Mouse (Mus musculus): ENCODE data around the gene Eif2b3. TPM values are rescaled to one million over a fixed set of nuclear protein-coding genes. Genes with fewer than 3 reads are reported as not detected.
A peak's percentile ranks its signal among the peaks of the same experiment; 100 is the strongest.

The Eif2b3 gene
- total and polyA plus RNA-seq, 2 experiments = 4.5 to 9.5 TPM

GRCm38 (mm10) chr4:117098764-117099036 lies 79.5 kb downstream of the Eif2b3 start:
- Histone ChIP-seq H3K79me2 (ENCODE audit: control insufficient read depth, insufficient read depth, low read length) (no peaks in the 10 kb centered on the region), H3K4me1 (ENCODE audit: control insufficient read depth, insufficient read depth, low read length) (peaks cover 14% of the 10 kb centered on the region), H3K27me3 (ENCODE audit: control insufficient read depth, insufficient read depth, low read length) (no peaks in the 10 kb centered on the region), H3K9ac (ENCODE audit: low read depth, low read length) (no peak overlapping the region), H3K36me3 (ENCODE audit: control insufficient read depth, insufficient read depth, low read length) (no peaks in the 10 kb centered on the region), H3K4me3 (ENCODE audit: insufficient read depth, low read depth, low read length) (no peak overlapping the region), H3K27ac (replicated peaks; ENCODE audit: insufficient read depth, low read depth, low read length) (no peak overlapping the region)
- no peak for TF ChIP-seq POLR2A (IDR thresholded peaks at IDR 0.05; ENCODE audit: extremely low read depth, insufficient read depth, low read length)
- no peak for TF ChIP-seq CTCF (IDR thresholded peaks at IDR 0.05; ENCODE audit: low read depth, low read length)
- DNase-seq (ENCODE audit: extremely low read depth, low read depth, low spot score) = no peak
- WGBS = 63% methylated on average over 2 of the region's 2 CpGs

GRCm38 (mm10) chr4:117100036-117100435 lies 80.8 kb downstream of the Eif2b3 start:
- WGBS = 88% methylated on average over 4 of the region's 4 CpGs
- TF ChIP-seq POLR2A (IDR thresholded peaks at IDR 0.05; ENCODE audit: extremely low read depth, insufficient read depth, low read length) (no peak), CTCF (IDR thresholded peaks at IDR 0.05; ENCODE audit: low read depth, low read length) (no peak)

GRCm38 (mm10) chr4:117101218-117101617 lies 82.0 kb downstream of the Eif2b3 start:
- Histone ChIP-seq H3K27ac (replicated peaks; ENCODE audit: insufficient read depth, low read depth, low read length) (no peak overlapping the region), H3K79me2 (ENCODE audit: control insufficient read depth, insufficient read depth, low read length) (no peaks in the 10 kb centered on the region), H3K36me3 (ENCODE audit: control insufficient read depth, insufficient read depth, low read length) (no peaks in the 10 kb centered on the region), H3K9ac (ENCODE audit: low read depth, low read length) (no peak overlapping the region), H3K27me3 (ENCODE audit: control insufficient read depth, insufficient read depth, low read length) (no peaks in the 10 kb centered on the region), H3K4me3 (ENCODE audit: insufficient read depth, low read depth, low read length) (no peak overlapping the region), H3K4me1 (ENCODE audit: control insufficient read depth, insufficient read depth, low read length) (0 out of 2 replicates have a peak, but pooled peaks cover 3% of the 10 kb centered on the region)
- no peak for DNase-seq (ENCODE audit: extremely low read depth, low read depth, low spot score)
- TF ChIP-seq CTCF (IDR thresholded peaks at IDR 0.05; ENCODE audit: low read depth, low read length) (peak; percentile 46), POLR2A (IDR thresholded peaks at IDR 0.05; ENCODE audit: extremely low read depth, insufficient read depth, low read length) (no peak)
- 74% methylated on average over 7 of the region's 7 CpGs for WGBS

More at GRCm38 (mm10) chr4:117100036-117100435, 80.8 kb downstream of the Eif2b3 start:
- Histone ChIP-seq H3K9ac (ENCODE audit: low read depth, low read length) (no peak overlapping the region), H3K27me3 (ENCODE audit: control insufficient read depth, insufficient read depth, low read length) (no peaks in the 10 kb centered on the region), H3K27ac (replicated peaks; ENCODE audit: insufficient read depth, low read depth, low read length) (no peak overlapping the region), H3K36me3 (ENCODE audit: control insufficient read depth, insufficient read depth, low read length) (no peaks in the 10 kb centered on the region), H3K4me3 (ENCODE audit: insufficient read depth, low read depth, low read length) (no peak overlapping the region), H3K79me2 (ENCODE audit: control insufficient read depth, insufficient read depth, low read length) (no peaks in the 10 kb centered on the region), H3K4me1 (ENCODE audit: control insufficient read depth, insufficient read depth, low read length) (peaks cover 10% of the 10 kb centered on the region)
- no peak for DNase-seq (ENCODE audit: extremely low read depth, low read depth, low spot score)

GRCm38 (mm10) chr4:117104672-117105071 lies 85.5 kb downstream of the Eif2b3 start:
- H3K36me3 ChIP-seq (ENCODE audit: control insufficient read depth, insufficient read depth, low read length) = no peaks in the 10 kb centered on the region
- TF ChIP-seq POLR2A (IDR thresholded peaks at IDR 0.05; ENCODE audit: extremely low read depth, insufficient read depth, low read length) (no peak), CTCF (IDR thresholded peaks at IDR 0.05; ENCODE audit: low read depth, low read length) (no peak)
- no peaks in the 10 kb centered on the region for H3K27me3 ChIP-seq (ENCODE audit: control insufficient read depth, insufficient read depth, low read length)
- H3K27ac ChIP-seq (replicated peaks; ENCODE audit: insufficient read depth, low read depth, low read length) = no peak overlapping the region
- no peak for DNase-seq (ENCODE audit: extremely low read depth, low read depth, low spot score)
- no peaks in the 10 kb centered on the region for H3K4me1 ChIP-seq (ENCODE audit: control insufficient read depth, insufficient read depth, low read length)
- no peak overlapping the region for H3K9ac ChIP-seq (ENCODE audit: low read depth, low read length)
- 84% methylated on average over 10 of the region's 10 CpGs for WGBS
- H3K79me2 ChIP-seq (ENCODE audit: control insufficient read depth, insufficient read depth, low read length) = no peaks in the 10 kb centered on the region
- no peak overlapping the region for H3K4me3 ChIP-seq (ENCODE audit: insufficient read depth, low read depth, low read length)

GRCm38 (mm10) chr4:117105127-117105526 lies 85.9 kb downstream of the Eif2b3 start:
- H3K9ac ChIP-seq (ENCODE audit: low read depth, low read length) = no peak overlapping the region
- TF ChIP-seq CTCF (IDR thresholded peaks at IDR 0.05; ENCODE audit: low read depth, low read length) = no peak
- no peak for TF ChIP-seq POLR2A (IDR thresholded peaks at IDR 0.05; ENCODE audit: extremely low read depth, insufficient read depth, low read length)
- no peak overlapping the region for H3K4me3 ChIP-seq (ENCODE audit: insufficient read depth, low read depth, low read length)
- WGBS = 92% methylated on average over 10 of the region's 10 CpGs
- H3K79me2 ChIP-seq (ENCODE audit: control insufficient read depth, insufficient read depth, low read length) = no peaks in the 10 kb centered on the region
- no peaks in the 10 kb centered on the region for H3K36me3 ChIP-seq (ENCODE audit: control insufficient read depth, insufficient read depth, low read length)
- H3K27me3 ChIP-seq (ENCODE audit: control insufficient read depth, insufficient read depth, low read length) = no peaks in the 10 kb centered on the region
- no peak for DNase-seq (ENCODE audit: extremely low read depth, low read depth, low spot score)
- no peaks in the 10 kb centered on the region for H3K4me1 ChIP-seq (ENCODE audit: control insufficient read depth, insufficient read depth, low read length)
- no peak overlapping the region for H3K27ac ChIP-seq (replicated peaks; ENCODE audit: insufficient read depth, low read depth, low read length)

- no peak overlapping the region for H3K27ac ChIP-seq (replicated peaks; ENCODE audit: insufficient read depth, low read depth, low read length)
- no peaks in the 10 kb centered on the region for H3K27me3 ChIP-seq (ENCODE audit: control insufficient read depth, insufficient read depth, low read length)
- DNase-seq (ENCODE audit: extremely low read depth, low read depth, low spot score) = no peak
- 90% methylated on average over 18 of the region's 18 CpGs for WGBS
- H3K79me2 ChIP-seq (ENCODE audit: control insufficient read depth, insufficient read depth, low read length) = no peaks in the 10 kb centered on the region
- no peaks in the 10 kb centered on the region for H3K4me1 ChIP-seq (ENCODE audit: control insufficient read depth, insufficient read depth, low read length)
- no peaks in the 10 kb centered on the region for H3K36me3 ChIP-seq (ENCODE audit: control insufficient read depth, insufficient read depth, low read length)
- TF ChIP-seq POLR2A (IDR thresholded peaks at IDR 0.05; ENCODE audit: extremely low read depth, insufficient read depth, low read length) (no peak), CTCF (IDR thresholded peaks at IDR 0.05; ENCODE audit: low read depth, low read length) (no peak)
- H3K9ac ChIP-seq (ENCODE audit: low read depth, low read length) = no peak overlapping the region
- H3K4me3 ChIP-seq (ENCODE audit: insufficient read depth, low read depth, low read length) = no peak overlapping the region
Observed at GRCm38 (mm10) chr4:117107813-117108523, 88.8 kb downstream of the Eif2b3 start.
